Mouse (Mus musculus) E14TG2a.4 (cell line): Measurements from ENCODE around the gene Tox3.

Source experiments
- CTCF ChIP-seq: conservative IDR thresholded peaks from 2 replicates; pipeline ENCODE4 v1.5.1; 2014; ENCODE audit warnings: low read length
- NANOG ChIP-seq: IDR thresholded peaks from 2 replicates; pipeline ENCODE4 v1.6.1; 2014; ENCODE audit warnings: borderline replicate concordance, low read length, mixed read lengths
- POU5F1 ChIP-seq: IDR thresholded peaks from 2 replicates; pipeline ENCODE4 v1.6.1; 2014; ENCODE audit warnings: low read length, borderline replicate concordance

- TF ChIP-seq CTCF (no peak), POU5F1 (no peak), NANOG (no peak)
Observed at GRCm38 (mm10) chr8:90354782-90355181, 6.6 kb upstream of the Tox3 start.
